Mouse (Mus musculus): Measurements from ENCODE around the gene Atp11a.

DNA sequence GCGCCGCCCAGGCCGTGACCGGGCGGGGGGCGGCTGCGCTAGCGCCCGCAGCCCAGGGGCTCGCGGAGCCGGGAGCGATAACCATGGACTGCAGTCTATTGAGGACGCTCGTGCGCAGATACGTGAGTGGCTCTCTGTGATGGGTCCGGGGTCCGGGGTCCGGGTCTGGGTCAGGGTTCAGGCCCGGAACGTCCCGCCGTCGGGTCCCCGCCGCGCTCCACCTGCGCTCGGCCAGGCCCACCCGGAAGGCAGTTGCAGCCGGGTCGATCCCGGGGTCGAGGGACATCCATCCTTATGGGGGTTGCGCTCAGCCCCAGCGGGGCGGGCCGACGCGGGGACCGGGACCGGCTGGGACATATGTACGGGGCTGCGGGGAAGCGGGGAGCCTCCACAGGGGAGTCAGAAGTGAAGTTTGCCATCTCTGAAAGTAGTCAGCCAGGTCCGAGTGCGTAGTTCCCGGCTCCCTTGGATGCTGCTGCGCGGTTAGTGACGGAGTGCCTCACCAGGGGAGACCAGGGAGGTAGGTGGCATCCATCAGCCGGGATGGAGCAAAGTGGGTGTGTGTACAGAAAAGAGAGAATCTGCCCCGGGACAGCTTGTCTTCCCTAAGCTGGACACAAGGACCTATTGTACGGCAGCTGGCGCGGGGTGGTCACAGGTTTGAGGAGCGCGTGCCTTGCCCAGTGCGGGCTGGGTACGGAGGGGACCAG, 572 bp downstream of the Atp11a start:
- TF ChIP-seq CTCF (IDR thresholded peaks at IDR 0.05; ENCODE audit: low read depth, low read length) (no peak), POLR2A (IDR thresholded peaks at IDR 0.05; ENCODE audit: borderline replicate concordance, low read depth, low read length) (no peak)
